14 mouse cellular contexts compared by ENCODE assay signal in genomic region chr7:112202194-112202593, GRCm38 (mm10). TPM values are rescaled to one million over a fixed set of nuclear protein-coding genes. Genes with fewer than 3 reads are reported as not detected.
DNase-seq lines count a peak whose midpoint lies in the region; ATAC-seq lines count a peak whose summit lies in the region.
"Had no signal": no experiment of that assay in that cellular context is flagged by ENCODE, and none has a peak within 500 bp of the region (broad histone marks: within the 10 kb centered on the region; RNA-seq: fewer than 3 reads in every experiment).

No protein-coding gene starts in this region.

- no peak for ATAC-seq in midbrain, embryonic 13.5 days
- ATAC-seq: activated CD4-positive, CD25-positive, alpha-beta regulatory T cell, adult 4 months; inflammation-experienced regulatory T-cells, adult 6 months had no signal

- peak; percentile 93 for DNase-seq in heart, adult 11 months
- DNase-seq in heart, postnatal 25 days (ENCODE audit: low spot score), result no peak
- DNase-seq in urinary bladder, postnatal 14 days (ENCODE audit: low spot score), result peak; percentile 56
- no peak for DNase-seq in urinary bladder, postnatal 25 days (ENCODE audit: low spot score)
- DNase-seq in kidney, postnatal 10 days, result peak; percentile 47
- DNase-seq in embryo, embryonic 10 days (ENCODE audit: low spot score), result no peak
- no peak for DNase-seq in cerebellum, adult 11-12 months
- DNase-seq: lung, postnatal 10 days had no signal

- no peaks in the 10 kb centered on the region for H3K36me3 ChIP-seq in midbrain, embryonic 13.5 days
- H3K36me3 ChIP-seq: heart, embryonic 13.5 days had no signal

- no peaks in the 10 kb centered on the region for H3K9me3 ChIP-seq in midbrain, embryonic 13.5 days
- H3K9me3 ChIP-seq: heart, embryonic 13.5 days had no signal

- no peak overlapping the region for H3K9ac ChIP-seq in midbrain, embryonic 13.5 days (replicated peaks)
- H3K9ac ChIP-seq: heart, embryonic 13.5 days had no signal

- no peaks in the 10 kb centered on the region for H3K4me1 ChIP-seq in midbrain, embryonic 13.5 days (replicated peaks)

- no peak overlapping the region for H3K27ac ChIP-seq in midbrain, embryonic 13.5 days
- H3K27ac ChIP-seq: heart, embryonic 13.5 days had no signal

- H3K4me3 ChIP-seq in midbrain, embryonic 13.5 days (replicated peaks), result no peak overlapping the region
- H3K4me3 ChIP-seq: erythroblast, embryonic 14.5 days; heart, embryonic 13.5 days had no signal

- intact Hi-C loops in heart, postnatal 25 days (cut with DNase I), result no loop called here

- 72% methylated on average over 4 of the region's 4 CpGs for WGBS in midbrain, embryonic 13.5 days

- no peaks in the 10 kb centered on the region for H3K27me3 ChIP-seq in midbrain, embryonic 13.5 days
- H3K27me3 ChIP-seq: heart, embryonic 13.5 days had no signal

- H3K4me2 ChIP-seq in midbrain, embryonic 13.5 days (replicated peaks), result no peak overlapping the region
- H3K4me2 ChIP-seq: heart, embryonic 13.5 days had no signal

RNA-seq across cellular contexts. Expression of gene Mical2, which starts 23.5 kb away (rescaled TPM):
- total RNA-seq in heart, postnatal 25 days (2021), result 100 to 1,000 TPM in 1 of 2 experiments, 10 to 100 TPM in 1; 93.4 to 103 TPM
- polyA plus RNA-seq in midbrain, embryonic 13.5 days (2015; fragmentation: Nextera tagmentation; extraction: Ambion mirVana), result 1.5 TPM in 2 replicates
- total RNA-seq: CH12.LX had no signal
- polyA plus RNA-seq: erythroblast, embryonic 14.5 days had no signal

RNA-seq across cellular contexts. Expression of gene Dkk3, which starts 43.3 kb away (rescaled TPM):
- total RNA-seq in heart, postnatal 25 days (2021), result 10 to 100 TPM; 44.8 to 46.7 TPM
- 18.9 and 19.8 TPM in 2 replicates for polyA plus RNA-seq in midbrain, embryonic 13.5 days (2015; fragmentation: Nextera tagmentation; extraction: Ambion mirVana)
- polyA plus RNA-seq: erythroblast, embryonic 14.5 days had no signal

Comparison
In these comparisons a context has a peak if more than half of its experiments do, and no peak if none do; other contexts are left out.
1. DNase-seq: peak in heart, adult 11 months (single experiment), urinary bladder, postnatal 14 days (single experiment) and kidney, postnatal 10 days (single experiment); none in heart, postnatal 25 days (single experiment), urinary bladder, postnatal 25 days (single experiment), embryo, embryonic 10 days (single experiment) and cerebellum, adult 11-12 months (single experiment).